Mouse (Mus musculus): ENCODE results near the gene Arhgap22. TPM values are rescaled to one million over a fixed set of nuclear protein-coding genes. Genes with fewer than 3 reads are reported as not detected.

Arhgap22 gene
- total RNA-seq, 2 experiments from 2014 or later, result not detected

- no peak for ATAC-seq (replicated peaks; ENCODE audit: low FRiP score, low TSS enrichment, poor library complexity, severe bottlenecking)
Measured at GRCm38 (mm10) chr14:33418311-33418909, 204.6 kb downstream of the Arhgap22 start.

Other genes starting within 250 kb of the Arhgap22 start
- not detected in 2 replicates for gene Lrrc18, start 222.6 kb upstream of the Arhgap22 start, total RNA-seq (2014; fragmentation: Nextera tagmentation)
- not detected in 2 replicates for gene Lrrc18, start 222.6 kb upstream of the Arhgap22 start, total RNA-seq (2017)
- 8.6 and 18.4 TPM in 2 replicates for gene Wdfy4, start 28.5 kb upstream of the Arhgap22 start, total RNA-seq (2014; fragmentation: Nextera tagmentation)
- 6.5 and 18.9 TPM in 2 replicates for gene Wdfy4, start 28.5 kb upstream of the Arhgap22 start, total RNA-seq (2017)
- gene Mapk8, start 233.1 kb downstream of the Arhgap22 start, total RNA-seq (2014; fragmentation: Nextera tagmentation), result 20.9 and 27.2 TPM in 2 replicates
- gene Mapk8, start 233.1 kb downstream of the Arhgap22 start, total RNA-seq (2017), result 48.4 and 53.9 TPM in 2 replicates

Measured in megakaryocyte-erythroid progenitor cell, adult 5-6 weeks (primary cell).